Mouse (Mus musculus) gastrocnemius, adult 18-20 months (tissue): ENCODE data around the gene Cpa4. TPM values are rescaled to one million over a fixed set of nuclear protein-coding genes. Genes with fewer than 3 reads are reported as not detected.
A peak's percentile ranks its signal among the peaks of the same experiment; 100 is the strongest.

Experiments used
- DNase-seq: peaks from one replicate; pipeline ENCODE4 v3.0.0; 2021; ENCODE audit warnings: low spot score
- long read RNA-seq, 2 experiments: library from polyadenylated mRNA; stranded (forward); transcript quantifications; one replicate each; pipeline ENCODE4 v2.0.0; 2021
- total RNA-seq, 2 experiments: library from RNA; stranded (reverse); gene quantifications; 2 replicates each; pipeline ENCODE4 v1.2.3; 2021

Cpa4 gene
- not detected for total RNA-seq
- long read RNA-seq, experiment 1, result 0 reads
- long read RNA-seq, experiment 2, result 0 reads

GRCm38 (mm10) chr6:30568069-30568468 is at the start of gene Cpa4:
Gene Cpa4, plus strand, starts transcription at chr6:30568369.
- DNase-seq, result no peak

- DNase-seq, result no peak
Measured at GRCm38 (mm10) chr6:30520400-30520799, 47.8 kb upstream of the Cpa4 start.

GRCm38 (mm10) chr6:30525456-30526332 is 42.5 kb upstream of the Cpa4 start:
- DNase-seq, result no peak

GRCm38 (mm10) chr6:30526586-30527515 is 41.3 kb upstream of the Cpa4 start:
- no peak for DNase-seq

- DNase-seq, result no peak
Measured at GRCm38 (mm10) chr6:30528800-30529199, 39.4 kb upstream of the Cpa4 start.

- peak; percentile 29 for DNase-seq
Measured at GRCm38 (mm10) chr6:30535340-30535739, 32.8 kb upstream of the Cpa4 start.

GRCm38 (mm10) chr6:30538240-30538639 is 29.9 kb upstream of the Cpa4 start:
- no peak for DNase-seq

GRCm38 (mm10) chr6:30538800-30539199 is 29.4 kb upstream of the Cpa4 start:
- no peak for DNase-seq

- DNase-seq, result no peak
Measured at GRCm38 (mm10) chr6:30541009-30541799, 27.0 kb upstream of the Cpa4 start, which contains the start of gene Cpa2. Gene Cpa2, plus strand, starts transcription at chr6:30541582.

GRCm38 (mm10) chr6:30542277-30542676 is 25.9 kb upstream of the Cpa4 start:
- no peak for DNase-seq

GRCm38 (mm10) chr6:30543077-30543476 is 25.1 kb upstream of the Cpa4 start:
- no peak for DNase-seq

GRCm38 (mm10) chr6:30543851-30544250 is 24.3 kb upstream of the Cpa4 start:
- no peak for DNase-seq

- no peak for DNase-seq
Measured at GRCm38 (mm10) chr6:30545689-30546088, 22.5 kb upstream of the Cpa4 start.

- no peak for DNase-seq
Measured at GRCm38 (mm10) chr6:30546571-30547273, 21.4 kb upstream of the Cpa4 start.

- no peak for DNase-seq
Measured at GRCm38 (mm10) chr6:30547274-30547645, 20.9 kb upstream of the Cpa4 start.

- DNase-seq, result peak; percentile 59
Measured at GRCm38 (mm10) chr6:30547656-30548306, 20.4 kb upstream of the Cpa4 start.

GRCm38 (mm10) chr6:30549231-30549761 is 18.9 kb upstream of the Cpa4 start:
- DNase-seq, result peak; percentile 41

GRCm38 (mm10) chr6:30550496-30551192 is 17.5 kb upstream of the Cpa4 start:
- no peak for DNase-seq

GRCm38 (mm10) chr6:30551193-30551515 is 17.0 kb upstream of the Cpa4 start:
- no peak for DNase-seq
